Mouse (Mus musculus): ENCODE measurements around the gene Stk10. TPM values are rescaled to one million over a fixed set of nuclear protein-coding genes. Genes with fewer than 3 reads are reported as not detected.

Stk10 gene
- polyA plus RNA-seq, 1 experiment = 13.5 TPM

DNA sequence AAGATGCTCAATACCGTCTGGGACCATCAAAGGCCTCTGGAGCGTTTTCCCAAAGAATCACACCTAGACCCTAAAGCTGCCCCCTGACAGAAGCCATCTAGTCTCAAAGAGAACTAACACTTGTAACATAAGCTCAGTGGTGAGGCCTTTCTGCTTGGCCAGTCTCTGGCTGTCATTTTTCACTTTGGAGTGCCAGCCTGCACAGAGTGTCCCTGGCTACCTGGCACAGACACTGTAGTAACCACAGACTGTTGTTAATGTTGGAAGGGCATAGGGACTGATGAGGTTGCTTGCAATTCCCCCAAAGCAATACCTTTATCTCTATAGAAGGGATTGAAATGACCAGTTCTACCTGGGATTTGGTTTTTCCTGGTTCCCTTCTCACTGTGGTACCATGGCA is 11.9 kb upstream of the Stk10 start:
- 88% methylated on average over 2 of the region's 2 CpGs for WGBS
- DNase-seq (ENCODE audit: low read depth, low spot score) = no peak

DNA sequence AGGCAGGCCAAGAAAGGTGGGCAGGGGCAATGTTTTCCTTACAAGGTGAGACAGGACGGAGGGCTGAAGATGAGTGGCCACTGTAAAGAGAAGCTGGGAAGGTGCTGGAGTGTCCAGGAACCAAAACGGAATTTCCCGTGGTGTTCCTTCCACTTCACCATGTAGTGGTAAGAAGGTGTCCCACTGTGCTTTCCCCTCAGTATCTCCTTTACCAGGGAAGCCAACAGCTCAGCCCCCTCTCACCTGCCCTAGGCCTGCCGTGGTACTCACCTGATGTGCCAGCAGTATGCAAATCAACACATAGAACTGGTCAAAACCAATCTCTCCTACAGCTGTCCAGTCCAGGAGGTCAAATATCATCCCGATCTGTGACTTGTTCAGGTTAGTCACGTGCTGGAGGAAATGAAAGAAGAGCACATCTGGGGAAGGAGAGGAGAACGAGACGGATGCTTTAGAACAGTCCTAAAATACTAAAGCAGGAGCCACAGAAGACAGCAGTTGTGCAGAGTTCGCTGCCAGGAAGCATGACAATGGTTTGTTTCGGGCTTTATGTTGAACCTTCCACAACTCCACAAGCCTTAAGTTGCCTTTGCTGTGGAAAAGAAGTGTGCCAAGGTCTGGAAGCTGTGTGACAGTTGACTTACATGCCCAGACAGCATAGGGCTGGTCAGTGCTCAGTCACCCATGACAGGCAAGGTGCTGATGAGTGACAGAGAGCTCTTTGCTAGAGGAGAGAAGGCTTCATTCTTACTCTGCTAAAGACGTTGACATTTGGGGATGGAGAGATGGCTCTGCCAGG is 8.8 kb upstream of the Stk10 start:
- WGBS = 81% methylated on average over 11 of the region's 11 CpGs
- no peak for DNase-seq (ENCODE audit: low read depth, low spot score)

DNA sequence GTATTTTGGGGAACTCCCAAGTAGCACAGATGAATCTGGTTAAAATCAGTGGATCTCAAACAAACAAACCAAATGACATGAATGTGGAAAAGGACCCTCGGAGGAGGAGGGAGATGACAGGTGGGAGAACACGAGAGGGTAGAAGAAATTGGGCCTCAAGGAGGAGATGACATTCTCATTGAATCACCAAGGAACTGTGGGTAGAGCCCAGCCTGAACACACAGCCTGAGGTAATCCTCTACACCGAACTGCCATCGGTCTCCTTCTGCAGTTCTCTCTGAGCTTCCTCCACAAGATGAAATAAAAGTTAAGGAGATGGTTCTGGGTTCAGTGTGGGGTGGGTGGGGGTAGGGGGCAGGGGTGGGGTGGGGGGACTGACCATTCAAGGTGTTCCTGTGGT is 6.1 kb upstream of the Stk10 start:
- no peak for DNase-seq (ENCODE audit: low read depth, low spot score)
- 78% methylated on average over 4 of the region's 4 CpGs for WGBS

DNA sequence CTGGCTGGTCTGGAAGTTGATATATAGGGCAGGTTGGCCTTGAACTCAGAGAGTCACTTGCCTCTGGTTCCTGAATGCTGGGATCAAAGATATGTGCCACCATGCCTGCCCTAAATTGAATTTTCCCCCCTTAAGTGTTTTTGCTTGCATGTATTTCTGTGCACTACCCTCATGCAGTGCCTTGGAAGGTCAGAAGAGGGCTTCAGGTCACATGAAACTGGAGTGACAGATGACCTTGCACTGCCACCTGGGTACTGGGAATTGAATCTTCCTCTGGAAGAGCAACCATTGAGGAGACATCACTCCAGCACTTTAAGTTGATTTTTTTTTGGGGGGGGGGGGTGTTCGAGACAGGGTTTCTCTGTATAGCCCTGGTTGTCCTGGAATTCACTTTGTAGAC is 3.0 kb upstream of the Stk10 start:
- 80% methylated on average over 1 of the region's 1 CpGs for WGBS
- DNase-seq (ENCODE audit: low read depth, low spot score) = no peak

DNA sequence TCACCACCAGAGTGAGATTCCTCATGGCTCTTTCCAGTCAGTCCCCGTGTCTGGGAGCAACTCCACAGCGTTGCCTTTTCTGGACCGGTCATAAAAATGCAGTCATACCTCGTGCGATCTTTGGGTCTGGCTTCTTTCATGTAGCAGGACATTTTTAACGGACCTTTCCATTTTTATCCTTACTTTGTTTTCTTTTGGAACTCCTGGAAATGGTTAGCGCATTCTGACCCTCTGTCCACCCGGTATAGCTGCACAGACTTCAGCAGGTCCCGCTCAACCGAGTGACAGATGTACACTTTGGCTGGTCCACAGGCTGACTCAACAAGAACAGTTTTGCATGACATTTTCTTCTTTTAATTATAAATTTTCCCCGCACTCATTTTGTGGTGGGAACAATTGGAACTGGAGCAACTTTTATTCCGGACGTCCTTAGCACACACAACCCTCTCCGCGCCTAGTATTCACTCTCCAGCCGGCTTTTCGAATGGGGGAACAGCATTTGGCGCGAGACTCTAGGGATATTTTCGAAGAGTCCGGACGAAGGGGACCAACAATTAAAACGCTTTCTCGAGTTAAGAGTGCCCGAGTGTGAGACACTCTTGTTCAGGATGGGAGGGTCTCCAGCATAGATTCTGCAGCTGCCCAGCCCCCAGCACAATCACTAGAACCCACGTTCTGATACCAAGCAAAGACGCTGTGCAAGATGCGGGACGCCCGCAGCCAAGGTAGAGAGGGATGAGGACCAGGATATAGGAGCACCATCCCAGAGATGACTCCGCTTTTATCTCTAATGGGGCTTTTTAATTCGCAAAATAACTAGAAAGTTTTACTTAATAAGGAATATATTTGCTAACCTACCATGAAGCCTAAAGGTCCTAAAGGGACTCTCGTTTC is 987 bp upstream of the Stk10 start, which contains the start of gene Efcab9:
Gene Efcab9 (minus strand): TSS at position 211 of the 894 bp plus-strand sequence.
- 4% methylated on average over 33 of the region's 33 CpGs for WGBS
- DNase-seq (ENCODE audit: low read depth, low spot score) = no peak

DNA sequence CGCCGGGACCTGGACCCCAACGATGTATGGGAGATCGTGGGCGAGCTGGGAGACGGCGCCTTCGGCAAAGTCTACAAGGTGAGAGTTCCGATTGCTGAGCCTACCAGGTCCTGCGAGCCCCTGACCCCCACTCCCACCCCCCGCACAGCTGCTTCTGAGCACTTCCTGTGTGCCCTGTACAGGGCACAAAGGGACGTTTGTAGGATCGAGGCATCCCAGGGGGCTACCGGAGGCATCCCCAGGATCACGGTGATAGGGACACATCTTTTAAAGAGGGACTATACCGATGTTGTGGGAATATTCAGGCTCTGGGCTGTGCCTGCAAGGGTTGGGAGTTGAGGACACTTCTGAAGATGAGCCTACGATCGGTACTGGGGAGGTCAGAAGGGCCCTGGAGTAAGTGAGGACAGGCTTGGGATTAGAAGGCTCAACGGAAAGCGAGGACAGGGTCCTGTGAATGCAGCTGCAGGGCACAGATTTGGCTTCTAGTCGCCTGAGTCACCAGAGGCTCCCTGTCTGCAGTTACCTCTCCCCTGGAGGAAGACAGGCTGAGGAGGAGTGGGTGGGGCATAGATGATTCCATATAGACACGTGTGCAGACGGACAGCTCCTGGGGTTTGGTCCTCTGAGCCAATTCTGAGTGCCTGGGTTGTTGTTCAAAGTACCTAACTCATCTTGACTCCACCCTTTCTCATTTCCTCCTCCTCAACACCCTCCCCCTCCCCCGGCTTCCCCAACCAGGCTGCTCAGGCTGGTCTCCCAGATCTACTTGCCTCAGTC is 567 bp downstream of the Stk10 start:
- 3% methylated on average over 24 of the region's 24 CpGs for WGBS
- no peak for DNase-seq (ENCODE audit: low read depth, low spot score)

DNA sequence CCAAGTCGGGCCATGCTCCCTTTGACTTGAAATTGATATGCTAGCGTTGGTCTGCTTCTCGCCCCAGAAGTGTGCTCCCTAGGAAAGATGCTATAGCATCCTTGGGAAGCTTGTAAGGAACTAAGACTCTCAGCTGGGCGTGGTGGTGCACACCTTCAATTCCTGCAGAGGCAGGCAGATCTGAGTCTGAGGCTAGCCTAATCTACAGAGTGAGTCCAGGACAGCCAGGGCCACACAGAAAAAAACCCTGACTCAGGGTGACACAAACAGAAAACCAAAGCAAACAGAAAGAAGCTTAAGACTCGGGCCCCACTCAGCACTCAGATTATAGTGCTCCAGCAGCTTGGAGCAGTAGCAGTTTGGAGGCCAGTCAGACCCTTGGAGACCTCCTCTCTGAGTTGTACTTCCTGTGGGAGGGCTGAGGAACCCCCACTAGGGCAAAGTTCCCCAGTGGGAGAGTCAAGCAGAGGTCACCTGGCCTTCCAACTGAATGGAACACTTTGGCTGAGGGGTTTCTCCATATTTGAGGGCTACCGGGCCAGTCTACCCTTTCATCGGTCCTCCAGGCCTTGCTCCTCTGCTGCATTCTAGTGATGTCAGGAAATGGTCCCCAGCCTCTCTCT is 1.5 kb downstream of the Stk10 start:
- WGBS = 64% methylated on average over 7 of the region's 7 CpGs
- no peak for DNase-seq (ENCODE audit: low read depth, low spot score)

DNA sequence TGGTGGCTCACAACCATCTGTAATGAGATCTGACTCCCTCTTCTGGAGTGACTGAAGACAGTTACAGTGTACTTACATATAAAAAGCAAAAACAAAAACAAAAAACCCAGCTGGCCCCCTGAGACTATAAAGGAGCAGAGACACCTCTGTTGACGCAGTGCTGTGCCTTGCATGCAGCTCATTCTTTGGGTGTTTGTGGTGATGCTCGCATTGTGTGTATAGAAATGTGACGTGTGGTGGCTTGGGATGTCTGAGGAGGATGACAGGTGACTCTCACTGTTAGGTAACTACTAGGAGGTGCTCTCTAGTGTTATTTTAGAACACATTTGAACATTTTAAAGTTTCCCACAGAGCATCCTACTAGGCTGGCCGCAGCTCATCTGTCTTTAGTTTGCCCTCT is 2.5 kb downstream of the Stk10 start:
- no peak for DNase-seq (ENCODE audit: low read depth, low spot score)
- 90% methylated on average over 4 of the region's 4 CpGs for WGBS

DNA sequence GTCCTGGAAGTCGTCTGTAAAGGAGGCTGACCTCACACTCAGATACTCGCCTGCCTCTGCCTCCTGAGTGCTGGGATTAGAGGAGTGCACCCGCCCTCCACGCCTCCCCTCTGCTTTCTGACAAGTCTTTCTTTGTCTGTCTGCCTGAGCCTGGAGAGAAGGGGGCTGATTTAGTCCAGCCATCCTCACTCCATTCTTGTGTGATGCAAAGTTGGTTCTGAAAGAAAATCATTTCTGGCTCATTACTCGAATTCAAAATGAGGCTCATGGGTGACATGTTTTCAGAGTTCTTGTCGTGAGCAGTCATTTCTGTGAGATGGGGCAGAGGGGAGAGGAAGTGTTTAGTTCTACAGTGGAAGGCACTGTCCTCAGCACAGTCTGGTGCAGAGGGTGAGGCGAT is 3.8 kb downstream of the Stk10 start:
- no peak for DNase-seq (ENCODE audit: low read depth, low spot score)
- 73% methylated on average over 7 of the region's 7 CpGs for WGBS

DNA sequence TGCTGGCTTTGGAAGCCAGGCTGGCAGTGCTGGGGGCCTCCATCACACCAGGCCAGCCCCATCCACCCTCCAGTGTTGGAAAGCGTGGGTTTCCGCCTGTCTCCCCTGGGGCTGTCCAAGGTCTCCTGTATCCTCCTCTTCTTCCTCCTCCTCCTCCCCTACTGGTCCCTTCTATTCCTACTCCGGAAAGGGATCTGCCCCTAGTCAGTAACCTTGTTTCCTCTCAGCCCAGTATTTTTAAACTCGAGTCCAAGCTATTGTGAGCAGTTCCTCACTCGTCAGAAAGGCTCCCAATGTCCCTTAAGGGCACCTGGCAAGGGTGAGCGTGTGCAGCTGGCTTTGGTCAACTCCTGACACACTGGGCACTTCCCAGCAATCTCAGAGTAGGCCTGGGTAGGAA is 5.3 kb downstream of the Stk10 start:
- DNase-seq (ENCODE audit: low read depth, low spot score) = no peak
- WGBS = 73% methylated on average over 6 of the region's 6 CpGs

DNA sequence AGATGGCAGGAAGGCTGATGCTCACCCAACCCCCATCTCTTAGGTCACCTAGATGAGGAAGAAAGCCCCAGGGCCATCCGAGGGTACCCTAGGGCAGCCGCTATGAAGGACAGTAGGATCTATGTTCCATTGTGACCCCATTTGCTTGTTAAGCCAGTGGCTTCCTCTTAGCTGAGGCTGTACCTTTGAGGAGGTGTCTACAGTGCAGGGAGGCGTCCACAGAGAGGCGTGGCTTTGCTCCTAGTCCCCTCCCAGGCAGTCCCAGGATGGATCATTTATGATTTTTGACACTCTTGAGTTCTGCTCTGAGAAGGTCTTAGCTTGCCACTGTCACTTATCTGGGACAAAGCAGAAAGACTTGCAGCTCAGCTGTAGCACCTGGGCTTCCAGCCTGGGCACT is 5.7 kb downstream of the Stk10 start:
- DNase-seq (ENCODE audit: low read depth, low spot score) = no peak
- 68% methylated on average over 4 of the region's 4 CpGs for WGBS

DNA sequence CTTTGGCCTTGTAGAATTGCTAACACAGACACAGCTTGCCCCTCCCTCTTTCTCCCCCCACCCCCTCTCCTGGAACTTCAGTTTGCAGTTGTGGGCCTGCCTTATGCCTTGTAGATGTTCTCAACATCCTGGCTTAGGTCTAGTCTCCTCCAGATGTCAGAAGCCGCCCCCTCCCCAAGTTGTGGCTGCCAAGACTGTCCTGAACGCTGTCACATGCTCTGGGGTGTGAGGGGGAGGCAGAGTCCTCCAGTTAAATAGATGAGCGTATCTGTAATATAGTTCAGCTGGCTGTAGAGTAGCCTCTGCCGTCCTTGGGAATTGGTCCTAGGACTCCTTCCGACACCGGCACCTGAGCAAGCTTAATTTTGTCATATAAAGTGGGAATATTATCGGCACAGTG is 6.6 kb downstream of the Stk10 start:
- WGBS = 82% methylated on average over 7 of the region's 7 CpGs

DNA sequence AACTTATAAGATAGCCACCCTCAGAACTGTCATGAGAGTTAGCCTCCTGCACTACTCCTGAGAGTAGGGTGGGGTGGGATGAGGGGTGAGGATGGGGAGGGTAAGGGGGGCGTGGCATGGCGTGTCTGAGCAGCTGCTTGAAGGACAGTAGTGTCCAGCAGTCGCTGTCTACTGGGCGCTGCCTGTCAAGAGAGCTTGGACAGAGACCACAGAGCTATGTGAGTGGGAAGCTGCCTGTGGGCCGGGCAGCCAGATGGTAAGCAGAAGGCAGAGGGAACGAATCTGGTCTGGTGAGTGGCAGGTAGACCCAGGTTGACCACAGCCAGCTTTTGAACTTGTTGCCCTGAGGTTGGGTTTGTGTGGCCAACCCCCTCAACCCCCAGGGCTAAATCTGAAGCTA is 7.4 kb downstream of the Stk10 start:
- DNase-seq (ENCODE audit: low read depth, low spot score) = no peak
- WGBS = 72% methylated on average over 6 of the region's 6 CpGs

More for the DNA sequence above, 6.6 kb downstream of the Stk10 start:
- no peak for DNase-seq (ENCODE audit: low read depth, low spot score)

DNA sequence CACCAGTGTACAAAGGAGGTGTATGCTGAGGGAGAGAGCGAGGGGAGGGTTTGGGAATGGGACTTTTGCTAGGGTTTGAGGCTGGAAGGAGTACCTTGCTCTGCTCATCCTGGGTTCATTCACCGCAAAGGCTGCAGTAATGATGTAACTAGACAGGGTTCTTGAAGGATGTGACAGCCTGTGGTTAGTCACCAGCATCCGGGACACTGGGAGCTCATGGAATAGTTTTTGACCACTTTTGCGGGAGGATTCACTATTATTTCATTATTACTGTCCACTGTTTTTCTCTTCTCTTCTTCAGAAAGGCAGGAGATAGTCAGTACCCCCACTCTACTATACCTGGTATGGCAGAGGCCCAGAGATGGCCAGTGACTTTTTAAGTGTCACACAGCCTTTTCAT is 9.1 kb downstream of the Stk10 start:
- WGBS = 91% methylated on average over 4 of the region's 4 CpGs

DNA sequence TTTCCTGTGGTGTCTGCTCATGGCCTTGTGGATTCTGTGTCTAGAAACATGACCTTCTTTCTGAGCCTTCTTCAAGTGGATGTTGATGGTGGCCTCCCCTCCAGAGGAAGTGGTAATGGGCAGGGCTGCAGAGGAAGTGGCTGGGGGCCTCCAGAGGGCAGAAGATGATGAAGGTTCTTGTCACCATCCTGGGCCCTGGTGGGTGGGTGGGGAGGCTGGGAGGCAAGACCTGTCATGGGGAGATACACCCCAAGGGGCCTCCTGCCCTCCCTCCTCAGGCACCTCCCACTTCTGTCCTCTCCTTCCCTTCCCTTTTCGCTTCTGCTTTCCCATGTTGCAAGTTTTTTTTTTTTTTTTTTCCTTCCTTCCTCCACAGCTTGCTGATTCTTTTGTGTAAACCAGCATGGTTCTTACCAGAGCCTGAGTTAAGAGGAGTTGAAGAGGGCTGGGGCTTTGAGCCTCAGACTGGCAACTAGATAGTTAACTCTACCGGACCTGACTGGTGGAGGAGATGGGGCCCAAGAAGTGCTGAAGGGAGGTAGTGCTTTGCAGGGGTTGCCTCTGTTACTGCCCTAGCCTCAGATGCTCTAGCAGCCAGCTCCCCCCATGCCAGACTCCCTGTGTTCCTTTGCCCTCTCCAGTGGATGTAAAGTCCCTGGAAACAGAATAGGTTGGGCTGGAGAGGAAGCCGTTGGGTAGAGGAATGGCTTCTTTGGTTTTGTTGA is 9.7 kb downstream of the Stk10 start:
- no peak for DNase-seq (ENCODE audit: low read depth, low spot score)

More for the DNA sequence above, 9.1 kb downstream of the Stk10 start:
- no peak for DNase-seq (ENCODE audit: low read depth, low spot score)

DNA sequence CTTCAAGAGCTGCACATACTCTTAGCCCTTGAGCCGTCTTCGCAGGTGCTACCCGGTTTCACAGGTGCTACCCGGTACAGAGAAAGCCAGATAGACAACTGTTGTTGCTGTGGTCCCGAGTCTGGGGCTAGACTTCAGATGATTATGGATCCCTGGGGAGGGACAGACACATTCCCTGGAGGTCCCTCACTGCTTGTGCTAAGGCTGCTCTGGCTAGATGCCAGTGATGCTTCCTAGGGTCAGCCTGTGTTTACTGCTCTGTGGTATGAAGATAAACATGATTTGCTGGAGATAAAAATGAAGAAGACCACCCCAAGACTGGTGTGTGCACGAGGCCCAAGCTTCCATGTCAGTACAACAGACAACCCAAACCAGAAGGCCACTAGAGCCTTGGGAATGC is 10.9 kb downstream of the Stk10 start:
- DNase-seq (ENCODE audit: low read depth, low spot score) = no peak
- WGBS = 81% methylated on average over 6 of the region's 6 CpGs

More for the DNA sequence above, 9.7 kb downstream of the Stk10 start:
- 68% methylated on average over 3 of the region's 3 CpGs for WGBS

DNA sequence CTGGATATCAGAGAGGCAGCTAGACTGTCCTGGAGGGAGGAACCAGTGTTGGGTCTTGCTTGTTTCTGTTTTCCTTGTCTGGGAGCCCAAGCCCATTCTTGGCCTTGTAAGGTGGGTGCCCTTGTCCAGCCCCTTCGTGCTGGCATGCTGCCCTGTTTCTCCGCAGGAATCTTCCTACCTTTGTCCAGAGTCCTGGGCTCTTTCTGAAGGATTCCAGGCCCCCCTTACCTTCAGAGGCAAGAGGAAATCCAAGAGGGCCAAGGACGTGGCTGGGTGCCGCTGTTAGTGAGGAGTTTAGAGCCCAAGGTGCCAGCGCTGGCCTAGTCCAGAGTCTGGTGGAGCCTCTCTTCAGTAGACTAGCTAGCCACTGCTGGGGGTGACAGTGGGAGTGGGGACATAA is 11.4 kb downstream of the Stk10 start:
- WGBS = 89% methylated on average over 5 of the region's 5 CpGs
- DNase-seq (ENCODE audit: low read depth, low spot score) = no peak

DNA sequence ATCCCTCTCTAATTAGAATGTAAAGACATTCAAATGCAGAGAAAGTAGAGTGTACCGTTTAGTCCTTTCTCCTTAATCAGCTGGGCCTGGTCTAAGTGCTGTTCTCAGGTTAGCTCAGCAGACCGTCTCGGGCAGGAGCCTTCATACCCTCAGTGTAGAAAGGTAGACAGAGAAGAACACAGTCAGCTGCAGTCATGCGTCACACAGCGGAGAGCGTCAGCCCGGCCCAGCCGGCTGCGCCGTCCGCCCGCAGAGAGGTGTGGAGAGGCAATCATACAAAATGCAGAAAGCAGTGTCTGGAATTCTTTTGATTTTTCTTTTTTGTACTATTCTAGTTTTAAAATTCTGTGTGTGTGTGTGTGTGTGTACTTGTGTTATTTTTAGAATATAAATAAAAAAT is 12.5 kb downstream of the Stk10 start:
- 88% methylated on average over 12 of the region's 12 CpGs for WGBS

DNA sequence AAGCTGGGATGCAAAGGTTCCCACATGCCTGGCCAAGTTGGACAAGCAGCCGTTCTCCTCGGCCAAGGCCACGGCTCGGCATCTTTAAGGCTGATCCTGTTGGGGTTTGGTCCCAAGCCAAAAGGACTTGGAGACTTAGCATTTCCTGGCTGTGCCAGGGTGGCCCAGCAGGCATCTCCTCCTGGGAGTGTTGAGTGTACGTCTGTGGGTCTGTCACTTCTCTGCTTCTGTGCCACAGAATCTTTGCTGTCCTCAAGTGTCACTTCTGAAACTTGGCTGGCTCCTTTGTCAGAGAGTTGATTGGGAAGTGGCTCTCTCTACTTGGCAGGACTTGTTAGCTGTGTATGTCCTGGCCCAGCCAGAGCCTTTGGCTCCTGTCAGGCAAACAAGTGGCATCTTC is 13.4 kb downstream of the Stk10 start:
- DNase-seq (ENCODE audit: low read depth, low spot score) = no peak
- WGBS = 34% methylated on average over 5 of the region's 5 CpGs

More for the DNA sequence above, 12.5 kb downstream of the Stk10 start:
- DNase-seq (ENCODE audit: low read depth, low spot score) = no peak

All from large intestine, adult 2 months (tissue).